Mouse (Mus musculus) cerebellum, adult 2 months (tissue): Measurements from ENCODE around the gene Olfr1111. TPM values are rescaled to one million over a fixed set of nuclear protein-coding genes. Genes with fewer than 3 reads are reported as not detected.
"Not testable (repeated sequence)": the region's sequence is repeated elsewhere in the genome, so short reads cannot be mapped to it uniquely, and the experiment has no call there.

ENCODE experiments used
- DNase-seq, 2 experiments: peaks; one replicate each; pipeline ENCODE4 v3.0.0; 2021
- H3K27ac ChIP-seq: fragments of 200-500 bp; 2 replicates; pipeline ENCODE4 v1.5.1; 2012; ENCODE audit warnings: low read length, control low read depth, inconsistent platforms; ENCODE audit not compliant: insufficient read depth
- H3K27me3 ChIP-seq: fragments of 200-500 bp; 2 replicates; pipeline ENCODE4 v1.6.1; 2012; ENCODE audit warnings: inconsistent platforms, mild to moderate bottlenecking, low read length, moderate library complexity; ENCODE audit not compliant: control insufficient read depth, insufficient read depth
- H3K4me1 ChIP-seq: fragments of 200-500 bp; 2 replicates; pipeline ENCODE4 v1.6.1; 2011; ENCODE audit warnings: low read length; ENCODE audit not compliant: control insufficient read depth, insufficient read depth
- H3K4me3 ChIP-seq: fragments of 200-500 bp; replicated peaks from 2 replicates; pipeline ENCODE3; 2011; ENCODE audit warnings: mild to moderate bottlenecking, low read depth, low read length, control low read depth; ENCODE audit not compliant: insufficient read depth
- CTCF ChIP-seq: fragments of 200-500 bp; IDR thresholded peaks from 2 replicates; pipeline ENCODE4 v1.5.1; 2011; ENCODE audit warnings: low read depth, mild to moderate bottlenecking, control low read depth, low read length, moderate library complexity, borderline replicate concordance; ENCODE audit not compliant: insufficient read depth
- POLR2A ChIP-seq: fragments of 200-500 bp; IDR thresholded peaks from 2 replicates; pipeline ENCODE4 v1.6.1; 2011; ENCODE audit warnings: low read length, control low read depth, borderline replicate concordance; ENCODE audit not compliant: insufficient read depth
- WGBS: fragments of 180-500 bp; shearing (Covaris S2); methylation state at CpG from one replicate; pipeline ENCODE4 v1.1.7; 2018; 5-methylcytosine and 5-hydroxymethylcytosine counted together
- polyA plus RNA-seq: library from polyadenylated mRNA; depleted of rRNA; stranded (reverse); fragments of >200 nt; gene quantifications from 2 replicates; pipeline ENCODE4 v1.2.3, GENCODE M21; 2012; rRNA removed

Gene Olfr1111
- polyA plus RNA-seq: not detected in 2 replicates

GRCm38 (mm10) chr2:87152524-87152923, at the start of gene Olfr1111:
Olfr1111 (minus strand) TSS chr2:87152624.
- H3K27ac ChIP-seq: no peak within 1 kb of the TSS
- no peak within 1 kb of the TSS for H3K4me3 ChIP-seq
- H3K4me1 ChIP-seq: no peaks in the 10 kb centered on the region
- no peaks in the 10 kb centered on the region for H3K27me3 ChIP-seq
- no peak for TF ChIP-seq CTCF
- TF ChIP-seq POLR2A: no peak
- no peak for DNase-seq

GRCm38 (mm10) chr2:87187498-87187897, 35.1 kb upstream of the Olfr1111 start, which contains the start of gene Olfr1112:
Olfr1112 (plus strand) TSS chr2:87187798.
- Histone ChIP-seq H3K27me3 (no peaks in the 10 kb centered on the region), H3K4me3 (no peak within 1 kb of the TSS), H3K4me1 (no peaks in the 10 kb centered on the region), H3K27ac (no peak within 1 kb of the TSS)
- 76% methylated on average over 1 of the region's 1 CpGs for WGBS
- no peak for DNase-seq
- TF ChIP-seq POLR2A: no peak
- no peak for TF ChIP-seq CTCF

- H3K27ac ChIP-seq, DNase-seq, H3K27me3 ChIP-seq, H3K4me1 ChIP-seq, H3K4me3 ChIP-seq: not testable (repeated sequence)
- WGBS: 72% methylated on average over 2 of the region's 2 CpGs
These were observed 15.3 kb upstream of the Olfr1111 start for GRCm38 (mm10) chr2:87167731-87168130.

GRCm38 (mm10) chr2:87140200-87140599, 12.2 kb downstream of the Olfr1111 start, which contains the start of gene Olfr1110:
Olfr1110 (minus strand) TSS chr2:87140300.
- Histone ChIP-seq H3K27ac (no peak within 1 kb of the TSS), H3K4me3 (no peak within 1 kb of the TSS), H3K4me1 (no peaks in the 10 kb centered on the region), H3K27me3 (no peaks in the 10 kb centered on the region)
- 71% methylated on average over 1 of the region's 1 CpGs for WGBS
- no peak for TF ChIP-seq POLR2A
- TF ChIP-seq CTCF: no peak
- DNase-seq: no peak

- no peak for DNase-seq
- H3K4me1 ChIP-seq: no peaks in the 10 kb centered on the region
- H3K4me3 ChIP-seq: no peak within 1 kb of the TSS
- no peak within 1 kb of the TSS for H3K27ac ChIP-seq
- TF ChIP-seq POLR2A (no peak), CTCF (no peak)
- no peaks in the 10 kb centered on the region for H3K27me3 ChIP-seq
These were observed 38.0 kb downstream of the Olfr1111 start, which contains the start of gene Olfr259 for GRCm38 (mm10) chr2:87114467-87114866. Olfr259 (minus strand) TSS chr2:87114567.

Other genes with a start within 250 kb of the Olfr1111 start
- not detected in 2 replicates for gene Olfr1098, start 228.1 kb downstream of the Olfr1111 start, polyA plus RNA-seq
- gene Olfr1099, start 191.9 kb downstream of the Olfr1111 start, polyA plus RNA-seq: not detected in 2 replicates
- not detected in 2 replicates for gene Olfr1100, start 172.7 kb downstream of the Olfr1111 start, polyA plus RNA-seq
- gene Olfr1101, start 161.4 kb downstream of the Olfr1111 start, polyA plus RNA-seq: not detected in 2 replicates
- not detected in 2 replicates for gene Olfr1102, start 154.2 kb downstream of the Olfr1111 start, polyA plus RNA-seq
- gene Olfr1104, start 125.5 kb downstream of the Olfr1111 start, polyA plus RNA-seq: not detected in 2 replicates
- gene Olfr1105, start 116.1 kb downstream of the Olfr1111 start, polyA plus RNA-seq: not detected in 2 replicates
- not detected in 2 replicates for gene Olfr1106, start 100.4 kb downstream of the Olfr1111 start, polyA plus RNA-seq
- gene Olfr1107, start 76.8 kb downstream of the Olfr1111 start, polyA plus RNA-seq: not detected in 2 replicates
- gene Olfr1109, start 56.6 kb downstream of the Olfr1111 start, polyA plus RNA-seq: not detected in 2 replicates
- not detected in 2 replicates for gene Olfr259, start 38.1 kb downstream of the Olfr1111 start, polyA plus RNA-seq
- gene Olfr1110, start 12.3 kb downstream of the Olfr1111 start, polyA plus RNA-seq: not detected in 2 replicates
- gene Olfr1112, start 35.2 kb upstream of the Olfr1111 start, polyA plus RNA-seq: not detected in 2 replicates
- not detected in 2 replicates for gene Olfr1113, start 56.3 kb upstream of the Olfr1111 start, polyA plus RNA-seq
- not detected in 2 replicates for gene Olfr1115, start 95.4 kb upstream of the Olfr1111 start, polyA plus RNA-seq
- gene Olfr1116, start 114.9 kb upstream of the Olfr1111 start, polyA plus RNA-seq: not detected in 2 replicates
- not detected in 2 replicates for gene Olfr1118, start 155.0 kb upstream of the Olfr1111 start, polyA plus RNA-seq
- not detected in 2 replicates for gene Olfr1120, start 202.2 kb upstream of the Olfr1111 start, polyA plus RNA-seq
- gene Olfr1121, start 217.3 kb upstream of the Olfr1111 start, polyA plus RNA-seq: not detected in 2 replicates
- not detected in 2 replicates for gene Olfr1122, start 233.2 kb upstream of the Olfr1111 start, polyA plus RNA-seq